Mouse (Mus musculus) CH12.LX (cell line): ENCODE data around the gene Cyp20a1. TPM values are rescaled to one million over a fixed set of nuclear protein-coding genes. Genes with fewer than 3 reads are reported as not detected.

Experiments used
- DNase-seq: peaks from one replicate; pipeline ENCODE4 v3.0.0-alpha.2; 2013; ENCODE audit errors: extremely low read depth
- H3K27ac ChIP-seq: 2 replicates; pipeline ENCODE4 v1.5.1; 2012; ENCODE audit warnings: low read depth, mild to moderate bottlenecking, control low read depth, moderate library complexity; ENCODE audit not compliant: insufficient read depth
- H3K27me3 ChIP-seq: replicated peaks from 2 replicates; pipeline ENCODE3; 2012; ENCODE audit warnings: inconsistent platforms
- H3K36me3 ChIP-seq, 2 experiments: replicated peaks in 1 of 2; 2 replicates each; pipeline versions ENCODE3 to v1.6.1; 2012; ENCODE audit warnings: inconsistent platforms in 1 of 2, low read length in 1 of 2, mild to moderate bottlenecking in 1 of 2, mixed read lengths in 1 of 2, moderate library complexity in 1 of 2; ENCODE audit not compliant: control insufficient read depth in 1 of 2, insufficient read depth in 1 of 2
- H3K4me1 ChIP-seq, 2 experiments: 2 replicates each; pipeline ENCODE4 v1.6.1; 2012; ENCODE audit warnings: inconsistent platforms in 1 of 2, moderate library complexity in 1 of 2; ENCODE audit not compliant: insufficient read depth in 2 of 2, control insufficient read depth in 1 of 2
- H3K4me2 ChIP-seq: 2 replicates; pipeline ENCODE4 v1.6.1; 2012; ENCODE audit warnings: low read depth, mild to moderate bottlenecking, control low read depth; ENCODE audit not compliant: poor library complexity, insufficient read depth, severe bottlenecking
- H3K4me3 ChIP-seq, 3 experiments: fragments of 150-350 bp in 1 of 3; sonication (generic) in 1 of 3; replicated peaks in 1 of 3; 2 replicates each; pipeline versions ENCODE3 to v1.5.1; 2011 to 2012; ENCODE audit warnings: low read depth in 2 of 3, low read length in 2 of 3, mild to moderate bottlenecking in 2 of 3, moderate library complexity in 2 of 3, control low read depth in 1 of 3, improper control_type of control experiment in 1 of 3, inconsistent platforms in 1 of 3, mixed read lengths in 1 of 3; ENCODE audit not compliant: poor library complexity in 1 of 3
- H3K79me2 ChIP-seq: replicated peaks from 2 replicates; pipeline ENCODE4 v1.6.1; 2012; ENCODE audit warnings: mild to moderate bottlenecking, moderate library complexity; ENCODE audit not compliant: control insufficient read depth, poor library complexity, insufficient read depth, severe bottlenecking; ENCODE audit errors: extremely low read depth
- H3K9ac ChIP-seq: 2 replicates; pipeline ENCODE4 v1.6.1; 2012; ENCODE audit warnings: low read depth, mild to moderate bottlenecking, control low read depth, moderate library complexity; ENCODE audit not compliant: insufficient read depth
- H3K9me3 ChIP-seq: replicated peaks from 2 replicates; pipeline ENCODE3; 2012; ENCODE audit warnings: low read length, inconsistent platforms, mixed read lengths
- BHLHE40 ChIP-seq: IDR thresholded peaks from 2 replicates; pipeline ENCODE4 v1.6.1; 2011; ENCODE audit warnings: mild to moderate bottlenecking, low read depth, low read length, improper control_type of control experiment
- CHD1 ChIP-seq: IDR thresholded peaks from 2 replicates; pipeline ENCODE4 v1.6.1; 2012; ENCODE audit warnings: low read depth, low read length, improper control_type of control experiment, inconsistent platforms
- CHD2 ChIP-seq: IDR thresholded peaks from 2 replicates; pipeline ENCODE4 v1.6.1; 2011; ENCODE audit warnings: low read length, improper control_type of control experiment
- ELF1 ChIP-seq: IDR thresholded peaks from 2 replicates; pipeline ENCODE4 v1.6.1; 2014; ENCODE audit warnings: low read depth, mild to moderate bottlenecking, inconsistent platforms, low read length, improper control_type of control experiment
- ETS1 ChIP-seq: conservative IDR thresholded peaks from 2 replicates; pipeline ENCODE4 v1.6.1; 2012; ENCODE audit warnings: low read depth, mild to moderate bottlenecking, inconsistent platforms, low read length, improper control_type of control experiment, moderate library complexity
- HCFC1 ChIP-seq: IDR thresholded peaks from 2 replicates; pipeline ENCODE4 v1.6.1; 2012; ENCODE audit warnings: low read depth, mild to moderate bottlenecking, inconsistent platforms, low read length, improper control_type of control experiment
- IRF4 ChIP-seq: IDR thresholded peaks from 2 replicates; pipeline ENCODE4 v1.6.1; 2014; ENCODE audit warnings: low read depth, mild to moderate bottlenecking, inconsistent platforms, low read length, improper control_type of control experiment
- MAFK ChIP-seq: IDR thresholded peaks from 2 replicates; pipeline ENCODE4 v1.6.1; 2011; ENCODE audit warnings: low read length, improper control_type of control experiment; ENCODE audit not compliant: insufficient replicate concordance
- MAX ChIP-seq: IDR thresholded peaks from 2 replicates; pipeline ENCODE4 v1.6.1; 2011; ENCODE audit warnings: low read length, improper control_type of control experiment
- MAZ ChIP-seq: IDR thresholded peaks from 2 replicates; pipeline ENCODE4 v1.6.1; 2012; ENCODE audit warnings: low read depth, mild to moderate bottlenecking, inconsistent platforms, low read length, improper control_type of control experiment, moderate library complexity
- MEF2A ChIP-seq: IDR thresholded peaks from 2 replicates; pipeline ENCODE4 v1.6.1; 2014; ENCODE audit warnings: low read depth, mild to moderate bottlenecking, inconsistent platforms, low read length, improper control_type of control experiment, borderline replicate concordance
- MXI1 ChIP-seq: IDR thresholded peaks from 2 replicates; pipeline ENCODE4 v1.6.1; 2011; ENCODE audit warnings: mild to moderate bottlenecking, low read depth, low read length, improper control_type of control experiment
- NELFE ChIP-seq: IDR thresholded peaks from 2 replicates; pipeline ENCODE4 v1.6.1; 2011; ENCODE audit warnings: low read depth, low read length, improper control_type of control experiment
- NRF1 ChIP-seq: IDR thresholded peaks from 2 replicates; pipeline ENCODE4 v1.6.1; 2014; ENCODE audit warnings: low read depth, mild to moderate bottlenecking, inconsistent platforms, low read length, improper control_type of control experiment, moderate library complexity
- POLR2A ChIP-seq: IDR thresholded peaks from 2 replicates; pipeline ENCODE4 v1.6.1; 2011; ENCODE audit warnings: low read depth, mild to moderate bottlenecking, improper control_type of control experiment, low read length
- POLR2AphosphoS2 ChIP-seq: IDR thresholded peaks from 2 replicates; pipeline ENCODE4 v1.6.1; 2011; ENCODE audit warnings: low read depth, low read length, improper control_type of control experiment
- RCOR1 ChIP-seq: conservative IDR thresholded peaks from 2 replicates; pipeline ENCODE4 v1.6.1; 2012; ENCODE audit warnings: low read depth, mild to moderate bottlenecking, inconsistent platforms, low read length, improper control_type of control experiment
- SIN3A ChIP-seq: IDR thresholded peaks from 2 replicates; pipeline ENCODE4 v1.6.1; 2012; ENCODE audit warnings: low read length, improper control_type of control experiment, inconsistent platforms
- SMC3 ChIP-seq: IDR thresholded peaks from 2 replicates; pipeline ENCODE4 v1.6.1; 2011; ENCODE audit warnings: low read depth, low read length, improper control_type of control experiment
- ZNF384 ChIP-seq: IDR thresholded peaks from 2 replicates; pipeline ENCODE4 v1.6.1; 2012; ENCODE audit warnings: low read depth, low read length, improper control_type of control experiment, inconsistent platforms
- dilution Hi-C: fragments of 300-500 bp; cut with MboI; formaldehyde crosslinking; loops from 2 replicates; pipeline ENCODE4 v1.14.3; 2020; ENCODE audit warnings: low sequenced_read_pairs; ENCODE audit not compliant: extremely low pct_unique_long_range_greater_than_20kb, extremely low pct_ligation_motif_present
- in situ Hi-C: fragments of 300-500 bp; cut with MboI; formaldehyde crosslinking; loops from 3 replicates; pipeline ENCODE4 v1.14.3; 2019; ENCODE audit warnings: low sequenced_read_pairs, low pct_ligation_motif_present, low pct_unique_long_range_greater_than_20kb, mixed read lengths
- polyA plus RNA-seq: library from polyadenylated mRNA; unstranded; fragments of >175 nt; gene quantifications from 2 replicates; pipeline ENCODE4 v1.2.1, GENCODE M21; 2012; ENCODE audit warnings: low read depth; ENCODE audit not compliant: insufficient read length
- total RNA-seq, 2 experiments: library from RNA; depleted of rRNA; stranded (reverse); fragments of 300-350 nt in 1 of 2; fragments of >200 nt in 1 of 2; gene quantifications; 2 replicates each; pipeline ENCODE4 v1.2.3; 2012 to 2014

Cyp20a1 gene
- total and polyA plus RNA-seq, 3 experiments: 20.4 to 41.4 (median 26.9) TPM

- Histone ChIP-seq H3K9ac (peak within 1 kb of the TSS; percentile 77), H3K4me3 (peak within 1 kb of the TSS; percentile 74 to 97 (median 94)), H3K79me2 (peaks cover 14% of the 10 kb centered on the region), H3K9me3 (no peaks in the 10 kb centered on the region), H3K27me3 (no peaks in the 10 kb centered on the region), H3K27ac (peak within 1 kb of the TSS; percentile 34; the same call in 1 of the 2 replicates), H3K4me1 (peaks cover 0 to 9% of the 10 kb centered on the region in 2 experiments; a peak in 2 of 4 replicates), H3K4me2 (peak within 1 kb of the TSS; percentile 86), H3K36me3 (no peaks in the 10 kb centered on the region)
- dilution Hi-C loops (no loop called here), in situ Hi-C loops (no loop called here)
- no peak for TF ChIP-seq MAFK
- peak; percentile 92 for TF ChIP-seq MAZ
- TF ChIP-seq ELF1: peak; percentile 39; the same call in 1 of the 2 replicates
- peak; percentile 35; the same call in 1 of the 2 replicates for TF ChIP-seq IRF4
- TF ChIP-seq POLR2AphosphoS2: no peak
- peak; percentile 76 for TF ChIP-seq NRF1
- TF ChIP-seq POLR2A: peak; percentile 51; the same call in 1 of the 2 replicates
- TF ChIP-seq ETS1: no peak
- TF ChIP-seq NELFE: 0 out of 2 replicates have a peak, but pooled peaks have one; percentile 39
- TF ChIP-seq HCFC1: peak; percentile 39
- TF ChIP-seq MXI1: peak; percentile 58
- peak; percentile 77 for TF ChIP-seq CHD2
- DNase-seq: peak; percentile 55
Measured at GRCm38 (mm10) chr1:60409168-60409828, 66.2 kb downstream of the Cyp20a1 start, which contains the start of gene Abi2. TSS of gene Abi2 (plus strand) at chr1:60409619.

GRCm38 (mm10) chr1:60409928-60410817 lies 67.0 kb downstream of the Cyp20a1 start:
- Histone ChIP-seq H3K36me3 (no peaks in the 10 kb centered on the region), H3K4me1 (peaks cover 0 to 9% of the 10 kb centered on the region in 2 experiments; a peak in 2 of 4 replicates), H3K79me2 (peaks cover 14% of the 10 kb centered on the region), H3K9ac (peak overlapping the region; percentile 77), H3K4me3 (peak overlapping the region; percentile 74 to 97 (median 94)), H3K9me3 (no peaks in the 10 kb centered on the region), H3K27ac (peak overlapping the region; percentile 34; the same call in 1 of the 2 replicates), H3K4me2 (peak overlapping the region; percentile 86), H3K27me3 (no peaks in the 10 kb centered on the region)
- TF ChIP-seq SMC3: no peak
- TF ChIP-seq MAX: peak; percentile 52
- TF ChIP-seq IRF4: 0 out of 2 replicates have a peak, but pooled peaks have one; percentile 3
- TF ChIP-seq CHD1: peak; percentile 80; the same call in 1 of the 2 replicates
- peak; percentile 59; the same call in 1 of the 2 replicates for TF ChIP-seq MXI1
- no peak for TF ChIP-seq RCOR1
- TF ChIP-seq ZNF384: peak; percentile 68
- TF ChIP-seq MEF2A: no peak
- 0 out of 2 replicates have a peak, but pooled peaks have one; percentile 14 for TF ChIP-seq BHLHE40
- peak; percentile 46; the same call in 1 of the 2 replicates for TF ChIP-seq SIN3A
- 0 out of 2 replicates have a peak, but pooled peaks have one; percentile 61 for TF ChIP-seq MAZ
- no peak for TF ChIP-seq POLR2AphosphoS2
- dilution Hi-C loops (no loop called here), in situ Hi-C loops (no loop called here)
- peak; percentile 32 for DNase-seq
